Mouse (Mus musculus): Measurements from ENCODE around the gene Srbd1.

The Srbd1 gene

GRCm38 (mm10) chr17:86145079-86145951, at the start of gene Srbd1:
Gene Srbd1 (minus strand): TSS chr17:86145175.
- DNase-seq (ENCODE audit: low read depth, low spot score): peak; percentile 84

- no peak for DNase-seq (ENCODE audit: low read depth, low spot score)
Measured at GRCm38 (mm10) chr17:86193979-86194378, 49.0 kb upstream of the Srbd1 start.

DNA sequence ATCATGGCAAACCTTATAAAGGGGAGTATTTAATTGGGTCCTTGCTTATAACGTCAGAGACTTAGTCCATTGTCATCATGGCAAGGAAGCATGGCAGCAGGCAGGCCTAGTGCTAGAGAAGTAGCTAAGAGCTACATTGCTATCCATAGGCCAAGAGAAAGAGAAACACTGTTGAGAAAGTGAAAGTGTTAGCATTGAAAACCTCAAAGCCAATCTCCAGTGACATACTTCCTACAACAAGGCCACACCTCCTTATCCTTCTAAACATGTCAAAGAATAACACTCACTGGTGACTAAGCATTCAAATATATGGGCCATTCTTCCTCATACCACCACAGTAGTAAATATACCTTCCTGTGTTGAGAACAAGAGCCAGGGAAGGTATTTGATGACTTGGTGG, 42.8 kb upstream of the Srbd1 start:
- DNase-seq (ENCODE audit: low read depth, low spot score): no peak

- no peak for DNase-seq (ENCODE audit: low read depth, low spot score)
Measured at GRCm38 (mm10) chr17:86185584-86185983, 40.6 kb upstream of the Srbd1 start.

GRCm38 (mm10) chr17:86184552-86185209, 39.7 kb upstream of the Srbd1 start:
- DNase-seq (ENCODE audit: low read depth, low spot score): no peak

GRCm38 (mm10) chr17:86183788-86184187, 38.8 kb upstream of the Srbd1 start:
- no peak for DNase-seq (ENCODE audit: low read depth, low spot score)

- DNase-seq (ENCODE audit: low read depth, low spot score): no peak
Measured at GRCm38 (mm10) chr17:86176722-86177121, 31.7 kb upstream of the Srbd1 start.

- DNase-seq (ENCODE audit: low read depth, low spot score): no peak
Measured at GRCm38 (mm10) chr17:86175516-86175915, 30.5 kb upstream of the Srbd1 start.

DNA sequence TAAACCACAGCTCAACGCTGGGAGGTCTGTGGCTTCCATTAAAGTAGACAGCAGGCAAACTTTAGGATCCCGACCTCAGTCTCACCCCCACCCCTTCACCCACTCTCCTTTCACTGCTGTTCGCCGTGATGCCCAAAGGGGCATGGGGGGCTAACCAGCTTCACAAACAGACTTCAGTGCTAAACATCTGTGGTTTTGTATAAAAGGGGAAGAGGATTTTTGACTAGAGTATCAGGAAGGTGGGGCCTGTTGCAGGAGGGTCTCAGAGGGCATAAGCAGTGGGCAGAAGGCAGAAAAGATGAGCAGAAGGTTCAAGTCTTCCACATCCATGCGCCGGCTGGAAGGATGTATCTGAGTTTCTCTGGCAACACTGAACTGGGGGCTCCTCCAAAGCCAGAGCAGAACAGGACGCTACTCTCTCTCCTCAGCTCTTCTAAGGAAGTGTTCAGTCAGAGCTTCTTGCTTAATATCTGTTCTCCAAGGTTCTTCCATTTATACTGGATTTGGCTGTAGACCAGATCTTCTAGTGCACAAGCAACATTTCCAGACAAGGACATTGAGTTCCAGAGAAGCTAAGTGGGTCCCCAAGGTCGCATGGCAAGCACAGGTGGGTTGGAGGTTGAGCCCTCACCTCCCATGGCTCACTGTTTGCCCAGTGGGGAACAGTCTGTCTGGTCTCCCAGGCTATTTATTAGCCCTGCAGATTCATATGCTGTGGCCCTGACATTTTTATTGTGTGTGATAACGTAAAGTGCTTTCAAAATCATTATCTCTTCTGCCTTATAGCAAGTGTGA, 25.4 kb upstream of the Srbd1 start:
- no peak for DNase-seq (ENCODE audit: low read depth, low spot score)

GRCm38 (mm10) chr17:86169092-86169491, 24.1 kb upstream of the Srbd1 start:
- no peak for DNase-seq (ENCODE audit: low read depth, low spot score)

GRCm38 (mm10) chr17:86168231-86168981, 23.4 kb upstream of the Srbd1 start:
- no peak for DNase-seq (ENCODE audit: low read depth, low spot score)

DNA sequence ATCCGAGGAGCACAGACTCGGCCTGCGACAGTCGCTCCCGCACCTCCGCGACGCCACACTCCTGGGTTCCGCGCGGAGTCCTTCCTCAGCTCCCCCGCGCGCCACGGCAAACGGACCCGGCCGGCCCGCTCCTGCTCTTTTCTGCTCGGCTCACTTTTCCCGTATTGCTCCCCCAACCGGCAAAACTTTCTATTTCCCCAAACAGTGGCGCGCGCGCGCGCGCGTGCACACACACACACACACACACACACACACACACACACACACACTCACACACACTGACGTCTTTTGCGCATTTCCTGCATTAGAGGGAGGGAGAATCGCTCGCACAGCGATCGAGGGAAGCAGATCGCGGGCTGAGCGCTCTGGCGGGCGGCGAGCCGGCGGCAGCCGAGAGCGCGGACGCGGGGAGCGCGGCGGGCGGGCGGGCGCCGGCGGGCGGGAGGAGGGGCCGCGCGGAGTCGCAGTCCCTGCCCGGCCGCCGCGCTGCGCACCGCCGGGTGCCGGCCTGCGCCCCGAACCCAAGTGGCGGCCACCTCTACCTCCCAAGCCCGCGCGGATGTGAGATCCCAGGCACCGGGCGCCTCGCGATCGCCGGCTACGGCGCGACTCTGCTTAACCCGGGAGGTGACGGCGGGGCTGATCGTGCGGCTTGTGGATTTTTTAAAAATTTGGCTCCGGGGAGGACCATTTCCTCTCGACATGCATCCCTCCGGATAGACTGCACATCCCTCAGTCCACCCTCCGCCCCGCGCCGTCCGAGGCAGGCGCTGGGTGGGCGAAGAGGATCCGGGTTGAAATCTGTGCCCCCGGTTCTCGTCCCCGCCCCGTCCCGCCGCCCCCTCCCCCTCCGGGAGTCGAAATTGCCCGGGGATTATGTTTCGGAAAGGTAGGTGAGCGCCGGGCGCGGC, 22.6 kb upstream of the Srbd1 start, which contains the start of gene Prkce:
Prkce (plus strand) TSS at position 466 of the 911 bp plus-strand sequence.
- peak; percentile 77 for DNase-seq (ENCODE audit: low read depth, low spot score)

DNA sequence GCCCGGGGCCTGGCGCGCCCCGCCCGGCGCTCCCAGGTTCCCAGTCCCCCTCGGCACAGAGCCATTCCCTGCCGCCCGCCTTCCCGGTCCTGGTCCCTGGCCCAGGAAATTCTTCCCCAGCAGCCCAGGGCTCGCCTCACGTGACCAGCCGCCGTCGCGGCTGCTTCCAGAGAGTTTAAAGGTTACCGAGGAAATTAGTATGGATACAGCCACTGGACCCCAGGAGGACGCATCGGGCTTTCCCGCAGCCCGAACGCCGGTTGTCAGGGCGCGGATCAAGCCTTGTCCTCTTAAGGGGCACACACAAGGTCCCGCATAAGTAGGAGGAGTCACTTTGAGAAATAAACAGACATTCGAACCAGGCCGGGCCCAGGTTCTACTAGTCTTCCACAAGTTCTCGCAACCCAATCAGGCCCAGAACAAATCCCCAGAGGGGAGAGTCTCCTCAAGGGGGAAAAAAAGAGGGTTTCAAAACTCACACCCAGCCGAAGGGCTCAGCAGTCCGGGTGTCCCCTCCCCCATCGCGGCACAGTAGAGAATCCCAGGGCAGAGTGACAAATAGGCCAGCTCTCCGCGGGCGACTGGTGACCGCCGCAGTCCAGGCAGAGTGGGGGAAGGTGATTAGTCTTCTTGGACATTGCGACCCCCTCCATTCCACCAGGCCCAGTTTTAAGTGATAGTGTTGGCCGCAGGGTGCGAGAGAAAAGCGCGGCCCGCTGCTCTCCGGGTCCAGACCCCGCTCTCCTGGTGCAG, 21.8 kb upstream of the Srbd1 start:
- no peak for DNase-seq (ENCODE audit: low read depth, low spot score)

GRCm38 (mm10) chr17:86166051-86166566, 21.1 kb upstream of the Srbd1 start:
- no peak for DNase-seq (ENCODE audit: low read depth, low spot score)

DNA sequence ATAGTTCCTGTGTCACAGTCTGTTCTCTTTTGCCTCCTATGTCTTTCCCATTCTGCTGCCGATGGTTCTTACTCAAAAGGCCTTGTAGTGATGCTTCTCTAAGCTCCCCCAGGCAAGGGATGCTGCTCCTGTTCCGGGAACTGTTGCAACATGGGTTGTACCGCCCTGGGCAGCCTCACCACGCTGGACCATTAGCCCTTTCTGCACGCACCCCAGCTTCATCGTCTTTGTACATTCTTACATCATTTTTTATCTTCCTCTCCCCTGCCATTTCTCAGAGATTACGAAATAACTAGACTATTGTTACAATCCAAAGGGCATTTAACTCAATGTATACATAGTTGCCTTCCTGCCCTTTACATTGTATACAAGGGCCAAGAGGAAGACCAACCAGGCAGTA, 19.4 kb upstream of the Srbd1 start:
- DNase-seq (ENCODE audit: low read depth, low spot score): no peak

DNA sequence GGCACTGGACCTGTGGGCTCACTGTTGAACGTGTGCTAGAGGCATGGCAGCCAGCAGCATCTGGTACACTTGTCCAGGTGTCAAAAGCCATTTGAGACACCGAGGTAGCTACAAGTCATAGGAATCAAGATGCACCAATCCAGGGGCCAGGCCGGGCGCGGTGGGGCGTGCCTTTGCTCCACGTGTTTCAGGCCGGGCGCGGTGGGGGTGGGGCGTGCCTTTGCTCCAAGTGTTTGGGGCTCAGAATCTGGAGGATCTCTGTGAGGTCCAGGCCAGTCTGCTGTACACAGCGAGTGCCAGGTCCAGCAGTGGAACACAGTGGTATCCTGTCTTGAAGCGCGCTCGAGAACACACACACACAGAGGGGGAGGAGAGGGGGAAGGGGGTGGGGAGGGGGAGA, 17.7 kb upstream of the Srbd1 start:
- no peak for DNase-seq (ENCODE audit: low read depth, low spot score)

- DNase-seq (ENCODE audit: low read depth, low spot score): no peak
Measured at GRCm38 (mm10) chr17:86156999-86157398, 12.0 kb upstream of the Srbd1 start.

DNA sequence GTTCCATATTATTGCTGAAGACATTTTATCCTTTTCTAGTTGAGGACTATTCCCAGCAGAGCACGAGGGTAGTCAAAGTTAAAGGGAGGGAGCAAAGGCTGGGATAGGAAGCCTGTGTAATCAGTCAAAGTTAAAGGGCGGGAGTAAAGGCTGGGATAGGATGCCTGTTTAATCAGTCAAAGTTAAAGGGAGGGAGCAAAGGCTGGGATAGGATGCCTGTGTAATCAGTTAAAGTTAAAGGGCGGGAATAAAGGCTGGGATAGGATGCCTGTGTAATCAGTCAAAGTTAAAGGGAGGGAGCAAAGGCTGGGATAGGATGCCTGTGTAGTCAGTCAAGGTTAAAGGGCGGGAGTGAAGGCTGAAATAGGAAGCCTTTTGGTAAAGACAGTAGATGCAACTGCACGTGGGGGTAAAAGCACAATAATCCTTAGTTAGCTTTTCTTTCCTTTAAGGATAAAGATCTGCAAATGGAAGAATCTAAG, 5.9 kb upstream of the Srbd1 start:
- DNase-seq (ENCODE audit: low read depth, low spot score): peak; percentile 90

GRCm38 (mm10) chr17:86149726-86150125, 4.8 kb upstream of the Srbd1 start:
- DNase-seq (ENCODE audit: low read depth, low spot score): no peak

All from brain, embryonic 18.5 days (tissue).